Mouse (Mus musculus): ENCODE results near the gene Plcg2.

- TF ChIP-seq CTCF (IDR thresholded peaks at IDR 0.05): no peak
- TF ChIP-seq EP300 (IDR thresholded peaks at IDR 0.05): no peak
Measured at GRCm38 (mm10) chr8:117676460-117676859, 178.4 kb downstream of the Plcg2 start.

Data from lung, postnatal 0 days (tissue).